Mouse (Mus musculus): ENCODE measurements at regions not wholly inside any gene's neighbourhood (a gene's known extent, or its start where the extent isn't known, plus 50 kb on each side); places are given as distances from the start of the nearest gene placed in this dataset.

DNA sequence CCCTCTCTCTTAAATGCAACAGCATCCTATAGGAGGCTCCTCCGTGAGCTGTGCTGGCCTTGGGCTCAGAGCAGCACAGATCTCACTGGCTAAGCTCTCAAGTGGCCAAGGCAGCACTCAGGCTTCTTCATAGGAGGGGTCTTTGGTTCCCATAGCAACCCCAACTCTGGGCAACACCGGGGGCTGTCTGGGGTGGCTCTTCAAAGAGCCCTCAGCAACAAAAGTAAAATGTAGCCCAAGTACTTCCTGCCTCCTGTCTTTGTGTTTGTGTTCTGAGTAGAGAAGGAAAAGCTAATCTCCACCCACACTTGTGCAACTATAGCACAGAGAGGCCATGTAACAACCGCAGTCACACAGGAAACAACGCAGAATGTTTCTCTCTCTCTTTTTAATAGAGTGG lies 322.2 kb upstream of the Tbx3 start:
- DNase-seq (ENCODE audit: low spot score in 2 of 2): no peak

DNA sequence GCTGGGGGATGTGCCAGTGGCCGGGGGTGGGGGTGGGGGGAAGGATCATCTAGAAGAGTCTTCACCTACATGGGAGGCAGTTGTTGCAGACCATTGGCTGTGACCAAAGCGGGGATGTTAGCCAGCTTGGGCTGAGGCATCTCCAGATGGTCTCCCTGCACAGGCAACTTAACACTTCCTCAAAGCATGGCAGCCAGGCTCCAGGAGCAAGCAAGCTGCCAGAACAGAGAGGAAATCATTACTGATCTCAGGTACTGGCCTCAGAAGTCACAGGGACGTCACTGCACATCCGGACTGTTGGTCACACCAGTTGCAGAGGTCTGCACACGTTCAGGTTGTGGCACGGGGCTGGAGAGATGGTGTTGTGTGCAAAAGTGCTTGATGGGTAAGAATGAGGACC lies 321.1 kb upstream of the Tbx3 start:
- DNase-seq (ENCODE audit: low spot score in 2 of 2): no peak

GRCm38 (mm10) chr5:119350325-119350915 lies 320.0 kb upstream of the Tbx3 start:
- DNase-seq (ENCODE audit: low spot score in 2 of 2): no peak

DNA sequence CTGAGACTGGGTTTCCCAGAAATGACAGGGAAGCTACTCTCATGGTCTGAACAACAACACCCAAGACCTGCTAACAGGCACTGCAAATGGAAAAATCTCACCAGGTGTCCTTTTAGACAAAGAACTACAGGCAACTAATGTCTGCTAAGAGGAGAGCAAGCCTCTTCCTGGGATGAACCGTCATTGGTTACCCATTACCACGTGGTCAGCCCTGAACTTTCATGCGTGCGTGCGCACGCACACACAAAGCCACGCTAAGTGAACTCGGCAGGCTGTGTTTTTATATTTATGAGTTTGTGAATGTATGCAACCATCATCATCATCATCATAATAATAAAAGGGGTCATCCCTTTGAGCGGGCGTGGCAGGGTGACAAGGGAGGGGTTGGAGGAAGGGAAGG lies 315.0 kb upstream of the Tbx3 start:
- no peak for DNase-seq (ENCODE audit: low spot score in 2 of 2)

GRCm38 (mm10) chr5:119356051-119356450 lies 314.4 kb upstream of the Tbx3 start:
- DNase-seq (ENCODE audit: low spot score in 2 of 2): no peak

DNA sequence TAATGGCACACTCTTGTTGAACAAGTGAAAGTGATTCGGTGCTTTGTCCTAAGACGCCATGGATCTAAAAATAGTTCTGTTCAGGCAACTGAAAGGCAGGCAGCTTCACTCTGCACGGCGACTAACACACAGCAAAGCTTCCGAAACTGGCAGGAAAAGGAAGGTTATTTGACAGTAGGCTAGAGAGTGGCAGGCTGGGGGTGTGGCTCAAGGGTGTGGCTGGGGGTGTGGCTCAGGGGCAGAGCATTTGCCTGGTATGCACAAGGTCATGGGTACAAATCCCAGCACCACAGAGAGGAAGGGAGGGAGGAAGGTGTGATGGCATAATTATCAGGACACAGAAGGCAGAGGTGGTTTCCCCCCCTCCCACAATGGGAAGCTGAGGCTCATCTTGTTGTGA lies 310.8 kb upstream of the Tbx3 start:
- no peak for DNase-seq (ENCODE audit: low spot score in 2 of 2)

GRCm38 (mm10) chr5:119360351-119360750 lies 310.1 kb upstream of the Tbx3 start:
- no peak for DNase-seq (ENCODE audit: low spot score in 2 of 2)

DNA sequence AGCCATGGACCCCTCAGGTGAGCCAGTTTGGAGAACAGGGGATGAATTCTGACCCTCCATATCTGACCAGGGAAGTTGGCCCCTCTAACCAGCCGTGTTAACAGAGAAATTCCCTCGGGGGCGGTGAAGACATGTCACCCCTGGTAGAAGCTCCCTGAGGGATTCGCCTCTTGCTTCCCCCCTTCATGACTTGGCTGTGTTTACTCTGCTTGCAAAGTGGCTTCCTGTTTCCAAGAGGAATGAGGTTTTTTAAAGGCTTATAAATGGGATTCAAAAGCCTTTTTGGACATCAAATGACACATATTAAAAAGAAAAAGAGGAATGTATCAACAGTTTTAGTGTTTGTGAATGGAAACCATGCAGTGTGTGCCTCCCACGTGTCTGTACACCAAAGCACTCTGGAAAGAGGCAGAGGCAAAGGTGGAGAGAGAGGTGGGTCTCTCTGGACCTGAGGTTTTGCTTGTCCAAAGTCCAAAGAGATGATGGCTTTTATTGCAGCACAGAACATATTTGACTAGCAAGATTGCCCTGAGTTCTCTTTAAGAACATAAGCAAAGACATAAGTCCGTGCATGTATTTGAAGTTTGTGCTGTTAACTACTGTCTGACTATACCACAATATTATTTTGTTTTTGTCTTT lies 308.9 kb upstream of the Tbx3 start:
- DNase-seq (ENCODE audit: low spot score in 2 of 2): no peak

- no peak for DNase-seq (ENCODE audit: low spot score in 2 of 2)
Observed at GRCm38 (mm10) chr5:119362452-119362851, 308.0 kb upstream of the Tbx3 start.

DNA sequence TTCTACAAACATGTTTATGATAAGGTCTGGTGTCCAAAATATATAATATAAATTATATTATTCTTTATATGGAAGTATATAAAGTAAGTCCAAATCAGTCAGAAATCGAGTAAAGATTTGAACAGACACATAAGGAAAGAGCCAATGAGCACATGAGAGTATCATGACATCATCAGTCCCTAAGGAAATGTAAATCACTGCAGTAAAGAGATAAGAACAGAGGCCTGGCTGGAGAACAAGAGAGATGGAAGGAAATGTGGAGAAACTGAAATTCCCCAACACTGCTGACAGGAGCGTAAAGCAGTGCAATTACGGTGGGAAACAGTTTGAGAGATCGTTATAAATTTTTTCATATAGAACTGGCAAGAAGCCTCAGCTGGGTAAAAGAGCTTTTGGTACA lies 306.2 kb upstream of the Tbx3 start:
- no peak for DNase-seq (ENCODE audit: low spot score in 2 of 2)

- DNase-seq (ENCODE audit: low spot score in 2 of 2): no peak
Observed at GRCm38 (mm10) chr5:119365157-119365556, 305.3 kb upstream of the Tbx3 start.

DNA sequence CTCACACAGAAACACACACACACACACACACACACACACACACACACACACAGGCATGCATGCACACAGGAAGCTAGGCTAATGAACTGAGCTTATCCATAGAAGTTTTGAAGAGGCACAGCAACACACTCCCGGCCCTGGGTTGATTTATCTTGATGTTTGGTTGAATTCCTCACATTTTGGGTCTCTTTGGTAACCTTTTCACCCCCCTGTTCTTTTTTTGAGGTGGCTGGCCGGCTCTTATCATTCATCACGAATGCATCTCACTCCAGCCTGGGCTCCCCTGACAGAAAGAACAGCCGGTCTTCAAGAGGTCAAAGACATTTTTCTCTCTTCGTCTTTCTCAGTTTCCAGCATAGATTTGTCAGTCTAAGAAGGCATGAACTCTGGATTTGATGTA lies 304.2 kb upstream of the Tbx3 start:
- no peak for DNase-seq (ENCODE audit: low spot score in 2 of 2)

DNA sequence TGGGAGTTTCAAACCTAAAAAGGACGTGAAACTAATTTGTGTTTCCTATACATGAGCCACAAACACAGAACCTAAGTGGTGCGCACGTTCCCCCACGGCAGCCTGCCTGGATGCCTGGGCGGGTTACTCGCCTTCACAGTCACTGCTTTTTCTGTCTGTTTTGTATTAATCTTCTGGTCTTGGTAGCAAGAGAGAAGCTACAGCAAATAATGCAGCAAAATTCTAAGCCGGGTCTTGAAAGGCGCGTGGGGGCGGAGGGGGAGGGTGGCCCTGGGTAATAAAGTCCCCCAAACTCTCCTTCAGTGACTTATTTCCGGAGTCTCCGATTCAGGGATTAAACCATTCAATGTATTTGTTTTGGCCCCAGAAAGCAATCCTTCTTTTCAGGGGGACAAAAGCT lies 300.0 kb upstream of the Tbx3 start:
- no peak for DNase-seq (ENCODE audit: low spot score in 2 of 2)

- DNase-seq (ENCODE audit: low spot score in 2 of 2): no peak
Observed at GRCm38 (mm10) chr5:119370931-119371330, 299.5 kb upstream of the Tbx3 start.

DNA sequence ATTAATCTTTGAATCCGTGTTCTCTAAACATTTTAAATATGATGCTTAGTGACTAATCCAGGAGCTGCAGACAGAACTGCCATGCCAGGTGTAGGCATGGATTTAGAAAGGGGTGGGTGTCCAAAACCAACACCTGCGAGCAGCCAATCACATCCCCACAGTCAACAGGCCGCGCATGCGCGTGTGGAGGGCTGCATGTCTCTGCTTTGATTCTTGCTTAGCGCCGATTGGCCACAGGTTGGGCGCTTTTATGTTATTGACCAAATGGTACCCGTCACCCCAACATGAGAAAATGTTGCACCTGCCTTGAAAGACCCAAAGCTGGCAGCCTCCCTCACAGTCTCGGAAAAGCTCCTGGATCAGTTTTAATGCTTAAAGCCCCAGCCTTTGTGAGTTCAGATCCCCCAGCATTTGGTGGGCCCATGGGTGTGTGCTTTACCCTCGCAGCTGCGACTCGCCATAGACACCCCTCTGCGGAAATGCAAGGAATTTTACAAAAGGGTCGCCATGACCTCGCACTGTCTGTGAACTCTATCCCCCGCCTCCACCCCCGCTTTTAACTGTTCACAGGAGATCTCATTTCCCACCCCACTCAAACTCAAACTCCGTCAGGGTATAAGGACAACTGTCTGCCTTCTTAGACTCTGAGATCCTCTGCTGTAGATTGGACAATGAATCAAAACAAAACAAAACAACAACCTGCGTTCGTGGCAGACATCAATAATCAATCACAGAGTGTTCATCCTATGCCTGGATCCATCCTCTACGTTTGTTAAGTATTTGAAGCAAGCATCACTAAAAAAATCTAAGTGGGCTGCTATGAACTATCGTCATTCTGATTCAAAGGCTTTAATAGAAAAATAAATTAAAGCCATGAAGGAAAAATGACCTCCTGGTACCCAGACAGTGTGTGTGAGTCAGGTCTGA lies 296.4 kb upstream of the Tbx3 start:
- no peak for DNase-seq (ENCODE audit: low spot score in 2 of 2)

DNA sequence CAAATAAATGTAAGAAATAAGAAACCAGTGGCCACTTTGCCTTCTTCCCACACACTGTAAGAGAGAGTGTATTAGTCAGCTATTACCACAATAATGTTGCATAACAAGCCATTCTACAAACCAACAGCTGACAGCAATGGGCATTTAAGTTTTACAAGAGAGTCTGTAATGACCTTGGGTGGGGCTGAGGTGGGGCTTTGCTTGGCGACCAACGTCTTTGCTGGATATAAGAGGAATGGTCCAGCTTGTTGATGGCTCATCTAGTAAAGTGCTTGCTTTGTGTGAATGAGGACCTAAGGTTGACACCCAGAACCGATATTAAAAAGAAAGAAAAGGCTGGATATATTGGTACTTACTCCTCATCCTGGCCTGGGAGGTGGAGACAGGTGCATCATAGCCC lies 295.6 kb upstream of the Tbx3 start:
- DNase-seq (ENCODE audit: low spot score in 2 of 2): no peak

GRCm38 (mm10) chr5:119378261-119378660 lies 292.2 kb upstream of the Tbx3 start:
- no peak for DNase-seq (ENCODE audit: low spot score in 2 of 2)

GRCm38 (mm10) chr5:119379915-119380432 lies 290.5 kb upstream of the Tbx3 start:
- DNase-seq (ENCODE audit: low spot score in 2 of 2): no peak

DNA sequence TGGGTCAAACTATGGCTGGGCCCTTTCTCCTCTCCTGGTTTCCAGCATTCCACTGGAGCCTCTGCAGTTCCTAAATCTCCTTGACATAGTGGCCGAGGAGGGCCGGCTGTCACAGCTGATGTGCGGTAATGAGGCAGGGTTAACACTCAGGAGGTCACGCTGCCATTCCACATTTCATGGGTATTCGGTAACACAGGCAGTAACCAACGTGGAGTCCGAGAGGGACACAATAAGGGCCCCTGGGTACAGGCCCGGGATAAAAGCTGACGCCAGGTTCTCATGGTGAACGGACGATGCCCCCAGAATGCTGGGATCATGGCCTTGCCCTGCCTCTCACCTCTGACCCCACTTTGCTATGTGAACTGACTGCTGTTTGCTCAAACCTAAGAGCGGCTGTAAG lies 289.0 kb upstream of the Tbx3 start:
- DNase-seq (ENCODE audit: low spot score in 2 of 2): no peak

GRCm38 (mm10) chr5:119385506-119385905 lies 285.0 kb upstream of the Tbx3 start:
- no peak for DNase-seq (ENCODE audit: low spot score in 2 of 2)

DNA sequence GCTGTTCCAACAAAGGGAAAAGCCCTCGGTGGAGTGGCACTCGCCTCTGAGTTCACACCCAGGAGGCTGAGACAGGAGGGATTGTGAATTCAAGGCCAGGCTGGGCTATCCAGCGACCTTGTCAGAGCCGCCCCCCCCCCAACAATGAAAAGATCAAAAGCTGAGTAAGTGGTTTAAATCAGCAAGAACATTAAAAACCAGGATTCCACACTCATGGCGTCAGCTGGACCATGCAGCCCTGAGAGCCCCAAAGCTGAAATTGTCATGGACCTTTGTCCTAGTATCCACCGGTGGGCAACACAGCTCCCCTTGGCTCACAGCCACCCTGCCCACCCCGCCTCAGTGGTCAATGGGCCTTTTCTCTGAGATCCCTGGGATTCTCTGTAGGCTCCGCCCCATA lies 283.6 kb upstream of the Tbx3 start:
- no peak for DNase-seq (ENCODE audit: low spot score in 2 of 2)

GRCm38 (mm10) chr5:119387261-119387660 lies 283.2 kb upstream of the Tbx3 start:
- no peak for DNase-seq (ENCODE audit: low spot score in 2 of 2)

Measured in layer of hippocampus, adult 8-10 months (tissue).